Mouse (Mus musculus) lung, postnatal 0 days (tissue): ENCODE data around the gene Acoxl.

Experiments used
- CTCF ChIP-seq: IDR thresholded peaks from 2 replicates; pipeline ENCODE4 v1.5.1; 2016; ENCODE audit warnings: antibody characterized with exemption, mild to moderate bottlenecking
- EP300 ChIP-seq: IDR thresholded peaks from 2 replicates; pipeline ENCODE4 v1.6.1; 2016; ENCODE audit warnings: antibody characterized with exemption, mild to moderate bottlenecking, control low read depth

- TF ChIP-seq EP300 (no peak), CTCF (no peak)
Observed at GRCm38 (mm10) chr2:128084607-128085006, 245.9 kb downstream of the Acoxl start.
